9 mouse cellular contexts compared by ENCODE assay signal in genomic region chr4:100885793-100886742, GRCm38 (mm10).
DNase-seq lines count a peak whose midpoint lies in the region; ATAC-seq and TF ChIP-seq lines count a peak whose summit lies in the region.
"Had no signal": no experiment of that assay in that cellular context is flagged by ENCODE, and none has a peak within 500 bp of the region (broad histone marks: within the 10 kb centered on the region; RNA-seq: fewer than 3 reads in every experiment).

No protein-coding gene starts in this region.

- H3K9me3 ChIP-seq in forebrain, postnatal 0 days (ENCODE audit: low read length): no peaks in the 10 kb centered on the region
- no peaks in the 10 kb centered on the region for H3K9me3 ChIP-seq in intestine, embryonic 14.5 days (ENCODE audit: control insufficient read depth, low read length)
- no peaks in the 10 kb centered on the region for H3K9me3 ChIP-seq in stomach, postnatal 0 days (ENCODE audit: control insufficient read depth, low read length)

- H3K4me3 ChIP-seq in forebrain, postnatal 0 days (ENCODE audit: low read depth, low read length): no peak overlapping the region
- H3K4me3 ChIP-seq in intestine, embryonic 14.5 days (ENCODE audit: low read depth, low read length): no peak overlapping the region
- no peak overlapping the region for H3K4me3 ChIP-seq in stomach, postnatal 0 days (ENCODE audit: low read depth, low read length)

- no peaks in the 10 kb centered on the region for H3K36me3 ChIP-seq in forebrain, postnatal 0 days (ENCODE audit: insufficient read depth)
- H3K36me3 ChIP-seq in intestine, embryonic 14.5 days (ENCODE audit: control insufficient read depth, insufficient read depth, low read length): no peaks in the 10 kb centered on the region
- H3K36me3 ChIP-seq in stomach, postnatal 0 days (ENCODE audit: control insufficient read depth, insufficient read depth, low read length): no peaks in the 10 kb centered on the region

- WGBS in forebrain, postnatal 0 days: 13% methylated on average over 19 of the region's 19 CpGs
- 15% methylated on average over 19 of the region's 19 CpGs for WGBS in intestine, embryonic 14.5 days
- WGBS in stomach, postnatal 0 days: 12% methylated on average over 19 of the region's 19 CpGs

- H3K27me3 ChIP-seq in forebrain, postnatal 0 days (ENCODE audit: insufficient read depth, low read length): no peaks in the 10 kb centered on the region
- no peaks in the 10 kb centered on the region for H3K27me3 ChIP-seq in intestine, embryonic 14.5 days (replicated peaks; ENCODE audit: control insufficient read depth, insufficient read depth, low read length)
- no peaks in the 10 kb centered on the region for H3K27me3 ChIP-seq in stomach, postnatal 0 days (ENCODE audit: control insufficient read depth, insufficient read depth, low read length)

- H3K9ac ChIP-seq in forebrain, postnatal 0 days: 0 out of 2 replicates have a peak overlapping the region, but pooled peaks have one; percentile 25
- no peak overlapping the region for H3K9ac ChIP-seq in intestine, embryonic 14.5 days (ENCODE audit: low read length)
- peak overlapping the region; percentile 32 for H3K9ac ChIP-seq in stomach, postnatal 0 days (ENCODE audit: low read length)

- H3K4me1 ChIP-seq in forebrain, postnatal 0 days (ENCODE audit: insufficient read depth): peaks cover 15% of the 10 kb centered on the region; the same call in 1 of the 2 replicates
- peaks cover 28% of the 10 kb centered on the region for H3K4me1 ChIP-seq in intestine, embryonic 14.5 days (replicated peaks; ENCODE audit: control insufficient read depth, insufficient read depth, low read length)
- H3K4me1 ChIP-seq in stomach, postnatal 0 days (replicated peaks; ENCODE audit: control insufficient read depth, insufficient read depth): peaks cover 8% of the 10 kb centered on the region; the same call in 1 of the 2 replicates

- DNase-seq in 3T3-L1 (ENCODE audit: low read depth, low spot score): peak; percentile 61
- DNase-seq in adrenal gland, adult 2 months: peak; percentile 53
- peak; percentile 31 for DNase-seq in forebrain, postnatal 0 days
- peak; percentile 66 for DNase-seq in intestine, embryonic 14.5 days (ENCODE audit: low spot score)
- DNase-seq in lung, postnatal 14 days: peak; percentile 35
- DNase-seq in stomach, postnatal 0 days (ENCODE audit: low spot score): peak; percentile 26
- no peak for DNase-seq in cerebellum, postnatal 4 days (ENCODE audit: low spot score in 2 of 2)
- no peak for DNase-seq in T-cell, adult 2 months (ENCODE audit: low spot score)

- ATAC-seq in forebrain, postnatal 0 days: peak; percentile 58
- peak; percentile 70 for ATAC-seq in intestine, embryonic 14.5 days (replicated peaks; ENCODE audit: low FRiP score, low TSS enrichment, low read depth)
- ATAC-seq in stomach, postnatal 0 days (ENCODE audit: low FRiP score, low TSS enrichment): peak; percentile 68

- H3K4me2 ChIP-seq in forebrain, postnatal 0 days (ENCODE audit: low read depth): peak overlapping the region; percentile 5; the same call in 1 of the 2 replicates
- peak overlapping the region; percentile 30 for H3K4me2 ChIP-seq in intestine, embryonic 14.5 days (ENCODE audit: low read length)
- H3K4me2 ChIP-seq in stomach, postnatal 0 days (replicated peaks; ENCODE audit: low read depth): peak overlapping the region; percentile 31

- TF ChIP-seq EP300 in stomach, postnatal 0 days (optimal IDR thresholded peaks at IDR 0.05): no peak

- no peak for TF ChIP-seq CTCF in forebrain, postnatal 0 days (IDR thresholded peaks at IDR 0.05; ENCODE audit: low read depth)
- no peak for TF ChIP-seq CTCF in stomach, postnatal 0 days (IDR thresholded peaks at IDR 0.05; ENCODE audit: low read depth)

- H3K27ac ChIP-seq in forebrain, postnatal 0 days (ENCODE audit: low read depth, low read length): peak overlapping the region; percentile 35; the same call in 1 of the 2 replicates
- H3K27ac ChIP-seq in intestine, embryonic 14.5 days (ENCODE audit: low read depth): peak overlapping the region; percentile 75
- H3K27ac ChIP-seq in stomach, postnatal 0 days (replicated peaks): peak overlapping the region; percentile 88
- H3K27ac ChIP-seq: macrophage had no signal

Comparison
In these comparisons a context has a peak if more than half of its experiments do, and no peak if none do; other contexts are left out.
1. DNase-seq: peak in 3T3-L1 (single experiment), adrenal gland, adult 2 months (single experiment), forebrain, postnatal 0 days (single experiment), intestine, embryonic 14.5 days (single experiment), lung, postnatal 14 days (single experiment) and stomach, postnatal 0 days (single experiment); none in cerebellum, postnatal 4 days (0 of 2) and T-cell, adult 2 months (single experiment).
2. H3K27ac ChIP-seq: peak in every context shown above with its lines; median percentile 88 in stomach, postnatal 0 days; 75 in intestine, embryonic 14.5 days; 35 in forebrain, postnatal 0 days.
3. Peak in every context shown above with its lines, with median percentiles within 50 percentile points of each other: ATAC-seq and H3K4me2 ChIP-seq.